Mouse (Mus musculus) lung, adult 2 months (tissue): ENCODE data around the gene Tmeff1.

ENCODE experiments used
- CTCF ChIP-seq: fragments of 200-500 bp; IDR thresholded peaks from 2 replicates; pipeline ENCODE4 v1.5.1; 2011; ENCODE audit warnings: mild to moderate bottlenecking, low read length, control low read depth; ENCODE audit not compliant: insufficient read depth
- POLR2A ChIP-seq: fragments of 200-500 bp; IDR thresholded peaks from 2 replicates; pipeline ENCODE4 v1.6.1; 2011; ENCODE audit warnings: low read depth, mild to moderate bottlenecking, control low read depth, low read length, borderline replicate concordance; ENCODE audit errors: extremely low read depth

- TF ChIP-seq CTCF (peak; percentile 38; the same call in 1 of the 2 replicates), POLR2A (no peak)
These were observed 29.2 kb upstream of the Tmeff1 start for GRCm38 (mm10) chr4:48555729-48556128.
